Mouse (Mus musculus) stomach, postnatal 0 days (tissue): ENCODE data around the gene Ago3.

Experiments
- CTCF ChIP-seq: IDR thresholded peaks from 2 replicates; pipeline ENCODE4 v1.5.1; 2016; ENCODE audit warnings: antibody characterized with exemption, low read depth, mild to moderate bottlenecking, moderate library complexity
- EP300 ChIP-seq: optimal IDR thresholded peaks from 2 replicates; pipeline ENCODE3; 2016; ENCODE audit warnings: antibody characterized with exemption

DNA sequence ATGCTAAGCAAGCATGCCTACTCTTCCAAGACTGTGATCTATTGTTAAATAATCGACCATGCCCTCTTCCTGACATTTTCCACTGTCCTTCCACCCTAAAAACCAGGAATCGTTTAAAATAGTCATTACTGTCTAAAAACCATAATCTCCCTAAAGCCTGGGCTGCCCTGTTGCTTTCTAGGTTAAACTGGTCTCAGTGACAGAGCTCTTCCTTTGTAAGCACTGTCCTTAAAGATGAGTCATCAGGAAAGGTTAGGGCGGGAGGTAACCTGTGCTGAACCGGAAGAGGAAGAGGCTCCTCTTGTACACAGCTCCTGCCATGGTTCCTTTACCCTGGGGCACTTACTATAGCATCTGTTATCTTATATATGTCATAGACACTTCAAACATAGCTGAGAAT is 89.9 kb downstream of the Ago3 start:
- TF ChIP-seq CTCF, result no peak
- TF ChIP-seq EP300, result no peak
